Mouse (Mus musculus) G1E (cell line): Measurements from ENCODE around the gene Slc7a14.
"Not testable (repeated sequence)": the region's sequence is repeated elsewhere in the genome, so short reads cannot be mapped to it uniquely, and the experiment has no call there.

Experiments used
- CTCF ChIP-seq: IDR thresholded peaks from 2 replicates; pipeline ENCODE4 v1.5.1; 2012; ENCODE audit warnings: low read depth, low read length, inconsistent platforms, mixed read lengths
- GATA1 ChIP-seq: IDR thresholded peaks from 2 replicates; pipeline ENCODE4 v1.6.1; 2012; ENCODE audit warnings: borderline replicate concordance, low read length, inconsistent platforms, mixed read lengths
- POLR2AphosphoS5 ChIP-seq: IDR thresholded peaks from 2 replicates; pipeline ENCODE4 v1.6.1; 2012; ENCODE audit warnings: low read depth, low read length, inconsistent platforms; ENCODE audit not compliant: insufficient replicate concordance

GRCm38 (mm10) chr3:31273247-31273646 is 36.9 kb downstream of the Slc7a14 start:
- TF ChIP-seq CTCF, POLR2AphosphoS5, GATA1: not testable (repeated sequence)
